Mouse (Mus musculus) midbrain, postnatal 0 days (tissue): ENCODE results near the gene Zfp398. TPM values are rescaled to one million over a fixed set of nuclear protein-coding genes. Genes with fewer than 3 reads are reported as not detected.

Experiments used
- ATAC-seq: fragments of 200-750 bp; cut with Nextera tagmentation; 2 replicates; pipeline ENCODE4 v1.8.0; 2017; ENCODE audit warnings: moderate number of reproducible peaks, mild to moderate bottlenecking, moderate TSS enrichment, moderate library complexity; ENCODE audit not compliant: low FRiP score
- DNase-seq: peaks from one replicate; pipeline ENCODE4 v3.0.0-alpha.2; 2015; ENCODE audit warnings: low spot score
- H3K27ac ChIP-seq: fragments of 300-500 bp; sonication (generic); 2 replicates; pipeline ENCODE4 v1.5.1; 2014; ENCODE audit warnings: low read depth, mild to moderate bottlenecking, low read length, mixed read lengths
- H3K27me3 ChIP-seq: fragments of 300-500 bp; sonication (generic); 2 replicates; pipeline ENCODE4 v1.6.1; 2014; ENCODE audit warnings: low read length, control low read depth, mixed read lengths; ENCODE audit not compliant: insufficient read depth
- H3K36me3 ChIP-seq: fragments of 300-500 bp; sonication (generic); 2 replicates; pipeline ENCODE4 v1.6.1; 2014; ENCODE audit warnings: low read length, control low read depth, mixed read lengths; ENCODE audit not compliant: insufficient read depth
- H3K4me1 ChIP-seq: fragments of 300-500 bp; sonication (generic); 2 replicates; pipeline ENCODE4 v1.6.1; 2014; ENCODE audit warnings: mild to moderate bottlenecking, control low read depth, antibody characterized with exemption, low read length, mixed read lengths; ENCODE audit not compliant: insufficient read depth
- H3K4me2 ChIP-seq: fragments of 300-500 bp; sonication (generic); 2 replicates; pipeline ENCODE4 v1.6.1; 2014; ENCODE audit warnings: low read depth, mild to moderate bottlenecking, low read length, mixed read lengths; ENCODE audit not compliant: poor library complexity, severe bottlenecking
- H3K4me3 ChIP-seq: fragments of 300-500 bp; sonication (generic); 2 replicates; pipeline ENCODE4 v1.5.1; 2014; ENCODE audit warnings: low read depth, mild to moderate bottlenecking, low read length, moderate library complexity
- H3K9ac ChIP-seq: fragments of 300-500 bp; sonication (generic); replicated peaks from 2 replicates; pipeline ENCODE4 v1.6.1; 2014; ENCODE audit warnings: mild to moderate bottlenecking, low read length, moderate library complexity, mixed read lengths; ENCODE audit not compliant: poor library complexity, severe bottlenecking
- H3K9me3 ChIP-seq: fragments of 300-500 bp; sonication (generic); 2 replicates; pipeline ENCODE4 v1.6.1; 2016; ENCODE audit warnings: low read length, control low read depth
- CTCF ChIP-seq: IDR thresholded peaks from 2 replicates; pipeline ENCODE4 v1.5.1; 2016; ENCODE audit warnings: antibody characterized with exemption, mild to moderate bottlenecking
- WGBS: fragments of 180-500 bp; shearing (Covaris S2); extraction: QIAGEN DNeasy Blood & Tissue Kit; methylation state at CpG from one replicate; pipeline ENCODE4 v1.1.7; 2014; 5-methylcytosine and 5-hydroxymethylcytosine counted together
- microRNA counts: library from miRNA; unstranded; fragments of <30 nt; microRNA quantifications from one replicate; lab custom pipeline; 2015
- microRNA-seq: library from miRNA; unstranded; fragments of <30 nt; microRNA quantifications from one replicate; pipeline ENCODE4, GENCODE M21; 2016; ENCODE audit warnings: borderline number of aligned reads
- polyA plus RNA-seq: library from polyadenylated mRNA; unstranded; fragments of >200 nt; fragmentation: Nextera tagmentation; extraction: Ambion mirVana; gene quantifications from 2 replicates; pipeline ENCODE4 v1.2.1, GENCODE M21; 2015
- total RNA-seq: library from RNA; depleted of rRNA; stranded (reverse); fragments of >200 nt; gene quantifications from 2 replicates; pipeline ENCODE4 v1.2.3, GENCODE M21; 2014; rRNA removed

The Zfp398 gene
- total and polyA plus RNA-seq, 2 experiments from 2014 or later, result 14.3 to 32.1 TPM

- H3K4me1 ChIP-seq, result peaks cover 6% of the 10 kb centered on the region; the same call in 1 of the 2 replicates
- peak within 1 kb of the TSS; percentile 90 for H3K27ac ChIP-seq
- peak; percentile 94 for ATAC-seq
- peak within 1 kb of the TSS; percentile 81 for H3K9ac ChIP-seq
- WGBS, result 1% methylated on average over 67 of the region's 67 CpGs
- H3K4me2 ChIP-seq, result peak within 1 kb of the TSS; percentile 71
- TF ChIP-seq CTCF, result peak; percentile 81
- peak; percentile 95 for DNase-seq
- peak within 1 kb of the TSS; percentile 83 for H3K4me3 ChIP-seq
- no peaks in the 10 kb centered on the region for H3K27me3 ChIP-seq
- H3K36me3 ChIP-seq, result no peaks in the 10 kb centered on the region
- no peaks in the 10 kb centered on the region for H3K9me3 ChIP-seq
Observed at GRCm38 (mm10) chr6:47920447-47921340, 85.2 kb downstream of the Zfp398 start, which contains the start of gene Zfp212. Gene Zfp212, plus strand, starts transcription at chr6:47920476.

MicroRNA genes within 50 kb of the gene (microRNA counts, 519-probe panel; counts per million panel counts)
- microRNA mmu-miR-704 (lab: Ali Mortazavi, UCI), result 528 counts per million, percentile 58 among the panel's probes with 10 or more counts

Small RNA genes within 50 kb of the gene (microRNA-seq; reads per million reads assigned to microRNA genes)
- gene Mir704, result not detected

Other genes starting within 250 kb of the Zfp398 start
- 16.6 and 34.5 TPM in 2 replicates for gene Ezh2, start 240.3 kb upstream of the Zfp398 start, total RNA-seq
- gene Ezh2, start 240.3 kb upstream of the Zfp398 start, polyA plus RNA-seq, result 21.5 and 25.8 TPM in 2 replicates
- 92.7 and 94.7 TPM in 2 replicates for gene Pdia4, start 22.2 kb upstream of the Zfp398 start, total RNA-seq
- 72.6 and 81.6 TPM in 2 replicates for gene Pdia4, start 22.2 kb upstream of the Zfp398 start, polyA plus RNA-seq
- gene Zfp786, start 4.8 kb upstream of the Zfp398 start, total RNA-seq, result 16.8 and 18.1 TPM in 2 replicates
- 6.5 and 7.7 TPM in 2 replicates for gene Zfp786, start 4.8 kb upstream of the Zfp398 start, polyA plus RNA-seq
- 42.9 and 50.3 TPM in 2 replicates for gene Zfp282, start 41.5 kb downstream of the Zfp398 start, total RNA-seq
- gene Zfp282, start 41.5 kb downstream of the Zfp398 start, polyA plus RNA-seq, result 15.9 and 17.2 TPM in 2 replicates
- 13.4 and 15.9 TPM in 2 replicates for gene Zfp212, start 84.8 kb downstream of the Zfp398 start, total RNA-seq
- gene Zfp212, start 84.8 kb downstream of the Zfp398 start, polyA plus RNA-seq, result 19.0 and 21.8 TPM in 2 replicates
- gene Zfp956, start 117.7 kb downstream of the Zfp398 start, total RNA-seq, result 34.8 and 37.7 TPM in 2 replicates
- gene Zfp956, start 117.7 kb downstream of the Zfp398 start, polyA plus RNA-seq, result 26.1 and 27.0 TPM in 2 replicates
- gene Zfp777, start 213.2 kb downstream of the Zfp398 start, total RNA-seq, result 36.8 and 37.5 TPM in 2 replicates
- gene Zfp777, start 213.2 kb downstream of the Zfp398 start, polyA plus RNA-seq, result 15.8 and 18.1 TPM in 2 replicates